Mouse (Mus musculus): ENCODE results near the gene Gse1. TPM values are rescaled to one million over a fixed set of nuclear protein-coding genes. Genes with fewer than 3 reads are reported as not detected.

Gse1 gene
- polyA plus RNA-seq, 1 experiment, result 14.7 TPM

DNA sequence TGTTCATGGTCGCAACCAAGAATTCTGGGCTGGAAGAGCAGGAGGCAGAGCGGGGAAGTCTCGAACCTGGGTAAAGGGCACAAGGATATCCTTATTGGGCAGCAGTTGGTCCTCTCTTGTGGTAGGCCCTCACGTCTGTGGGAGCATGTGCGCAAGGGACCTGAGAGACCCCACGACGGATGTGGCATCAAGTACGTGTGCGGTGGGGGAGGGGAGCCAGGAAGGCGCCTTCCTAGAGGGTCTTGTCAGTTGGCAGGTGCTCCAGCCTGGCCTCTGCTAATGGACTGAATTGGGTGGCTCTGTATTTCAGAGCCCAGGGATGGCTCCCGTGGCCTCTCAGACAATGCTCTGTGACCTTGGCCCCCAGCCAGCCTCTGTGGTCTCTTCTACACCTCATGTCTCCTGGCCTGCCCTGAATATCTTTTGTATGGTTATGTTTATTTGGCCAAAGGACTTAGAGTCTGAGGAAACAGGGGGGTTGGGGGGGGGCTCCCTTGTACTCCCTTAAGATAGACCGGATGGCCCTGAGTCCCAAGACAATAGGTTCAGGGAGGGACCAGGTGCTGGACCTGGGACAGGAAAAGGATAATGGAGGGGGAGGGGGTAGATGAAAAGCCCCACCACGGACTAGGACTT lies 245.6 kb downstream of the Gse1 start:
- H3K36me3 ChIP-seq (ENCODE audit: control insufficient read depth, insufficient read depth), result no peaks in the 10 kb centered on the region
- TF ChIP-seq USF1 (IDR thresholded peaks at IDR 0.05; ENCODE audit: low read depth), result no peak
- no peak for TF ChIP-seq E2F4 (IDR thresholded peaks at IDR 0.05; ENCODE audit: insufficient read depth)
- no peak for TF ChIP-seq MYOD1 (IDR thresholded peaks at IDR 0.05; ENCODE audit: control insufficient read depth in 1 of 3, insufficient read length in 2 of 3, low read depth in 2 of 3)
- no peak for TF ChIP-seq CEBPB (IDR thresholded peaks at IDR 0.05; ENCODE audit: insufficient read depth, poor library complexity, severe bottlenecking)
- no peak for TF ChIP-seq SRF (IDR thresholded peaks at IDR 0.05; ENCODE audit: control insufficient read depth, insufficient read length, low read depth)
- no peak for TF ChIP-seq TCF3 (IDR thresholded peaks at IDR 0.05; ENCODE audit: insufficient read length, low read depth)
- no peak for TF ChIP-seq MAX (IDR thresholded peaks at IDR 0.05; ENCODE audit: low read depth)
- TF ChIP-seq POLR2A (IDR thresholded peaks at IDR 0.05; ENCODE audit: insufficient read length, low read depth), result no peak
- no peak for TF ChIP-seq REST (IDR thresholded peaks at IDR 0.05; ENCODE audit: insufficient read depth, insufficient read length)
- no peak for TF ChIP-seq TCF12 (IDR thresholded peaks at IDR 0.05; ENCODE audit: insufficient read depth, poor library complexity, severe bottlenecking)
- TF ChIP-seq MYOG (IDR thresholded peaks at IDR 0.05; ENCODE audit: control insufficient read depth in 1 of 3, insufficient read depth in 1 of 3, insufficient read length in 2 of 3, low read depth in 2 of 3), result no peak
- TF ChIP-seq POLR2AphosphoS2 (IDR thresholded peaks at IDR 0.05; ENCODE audit: insufficient read length, low read depth), result no peak
- no peak overlapping the region for H3K4me2 ChIP-seq (ENCODE audit: low read depth)
- no peak overlapping the region for H3K4me3 ChIP-seq
- no peaks in the 10 kb centered on the region for H3K27me3 ChIP-seq (ENCODE audit: control insufficient read depth, insufficient read depth, insufficient read length)
- H3K79me2 ChIP-seq (ENCODE audit: control insufficient read depth, insufficient read depth), result no peaks in the 10 kb centered on the region
- no peak overlapping the region for H3ac ChIP-seq (ENCODE audit: control insufficient read depth, insufficient read length)

DNA sequence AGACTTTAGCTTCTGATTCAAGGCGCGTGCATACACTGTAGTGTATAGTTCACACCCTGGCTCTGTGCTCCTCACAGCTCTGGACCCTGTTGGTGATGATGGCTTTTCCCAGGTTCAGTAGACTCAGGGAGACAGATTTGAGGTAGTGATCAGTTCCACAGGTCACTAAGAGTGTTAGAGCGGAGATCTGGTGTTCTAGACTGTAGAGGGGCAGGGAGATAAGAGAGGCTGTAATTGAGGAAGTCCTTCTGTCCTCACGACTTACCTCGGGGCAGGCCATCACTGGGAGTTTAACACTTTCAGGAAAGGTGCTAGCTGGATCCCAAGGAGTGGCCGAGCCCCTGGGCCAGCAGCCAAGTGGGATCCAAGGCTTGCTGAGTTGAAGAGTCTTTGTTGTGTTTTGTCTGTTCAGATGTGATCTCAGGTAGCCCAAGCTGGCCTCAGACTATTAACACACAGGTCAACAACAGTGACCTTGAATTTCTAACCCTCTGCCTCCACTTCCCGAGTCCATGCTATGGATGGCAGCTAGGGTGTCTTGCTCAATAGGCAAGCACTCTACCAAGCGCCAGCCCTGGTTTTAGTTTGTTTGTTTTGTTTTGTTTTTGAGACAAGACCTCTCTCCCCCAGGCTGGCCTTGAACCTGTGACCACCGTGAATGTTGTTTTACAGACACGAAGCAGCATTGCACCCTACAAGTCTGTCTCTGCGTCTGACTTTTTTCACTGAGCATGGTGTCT lies 246.4 kb downstream of the Gse1 start:
- no peaks in the 10 kb centered on the region for H3K79me2 ChIP-seq (ENCODE audit: control insufficient read depth, insufficient read depth)

DNA sequence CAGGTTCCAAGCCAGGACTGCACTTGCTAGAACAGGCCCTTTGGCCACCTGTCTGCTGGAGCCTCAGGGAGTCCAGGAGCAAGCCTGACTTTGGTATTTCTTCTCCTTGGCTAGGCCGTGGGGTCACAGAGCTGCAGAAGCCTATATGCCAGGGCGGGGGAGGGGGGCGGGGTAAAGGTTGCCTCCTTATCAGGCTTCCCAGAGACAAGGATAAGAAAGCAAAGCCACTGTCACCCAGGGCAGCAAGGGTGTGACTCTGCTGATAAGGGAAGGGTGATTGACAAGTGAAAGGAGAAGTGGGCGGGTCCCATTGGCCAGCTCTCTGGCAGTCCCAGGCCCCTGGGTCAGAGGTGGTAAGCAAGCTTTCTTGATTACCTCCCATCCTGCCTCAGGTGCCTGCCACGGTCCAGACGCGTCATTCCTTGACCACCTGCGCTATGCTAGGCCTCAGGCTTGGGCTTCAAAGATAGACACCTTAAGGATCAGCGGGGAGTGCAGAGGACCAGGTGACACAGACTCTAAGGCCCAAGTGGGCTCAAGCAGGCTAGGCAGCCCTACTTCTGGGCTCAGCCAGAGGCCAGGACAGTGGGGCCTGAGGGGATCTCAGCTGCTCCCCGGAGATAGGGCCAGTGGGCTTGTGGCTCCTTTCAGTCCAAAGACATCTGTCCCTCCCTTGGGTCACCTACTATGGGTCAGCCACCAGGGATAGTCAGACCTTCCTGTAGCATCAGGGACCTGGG lies 247.4 kb downstream of the Gse1 start:
- Histone ChIP-seq H3ac (ENCODE audit: control insufficient read depth, insufficient read length) (no peak overlapping the region), H3K79me2 (ENCODE audit: control insufficient read depth, insufficient read depth) (no peaks in the 10 kb centered on the region), H3K4me2 (ENCODE audit: low read depth) (no peak overlapping the region), H3K36me3 (ENCODE audit: control insufficient read depth, insufficient read depth) (no peaks in the 10 kb centered on the region), H3K4me3 (no peak overlapping the region), H3K27me3 (ENCODE audit: control insufficient read depth, insufficient read depth, insufficient read length) (no peaks in the 10 kb centered on the region)
- TF ChIP-seq TCF3 (IDR thresholded peaks at IDR 0.05; ENCODE audit: insufficient read length, low read depth) (no peak), CEBPB (IDR thresholded peaks at IDR 0.05; ENCODE audit: insufficient read depth, poor library complexity, severe bottlenecking) (no peak), E2F4 (IDR thresholded peaks at IDR 0.05; ENCODE audit: insufficient read depth) (no peak), MAX (IDR thresholded peaks at IDR 0.05; ENCODE audit: low read depth) (no peak), POLR2A (IDR thresholded peaks at IDR 0.05; ENCODE audit: insufficient read length, low read depth) (no peak), REST (IDR thresholded peaks at IDR 0.05; ENCODE audit: insufficient read depth, insufficient read length) (no peak), POLR2AphosphoS2 (IDR thresholded peaks at IDR 0.05; ENCODE audit: insufficient read length, low read depth) (no peak), SRF (IDR thresholded peaks at IDR 0.05; ENCODE audit: control insufficient read depth, insufficient read length, low read depth) (no peak), MYOG (IDR thresholded peaks at IDR 0.05; ENCODE audit: control insufficient read depth in 1 of 3, insufficient read depth in 1 of 3, insufficient read length in 2 of 3, low read depth in 2 of 3) (no peak), TCF12 (IDR thresholded peaks at IDR 0.05; ENCODE audit: insufficient read depth, poor library complexity, severe bottlenecking) (no peak), MYOD1 (IDR thresholded peaks at IDR 0.05; ENCODE audit: control insufficient read depth in 1 of 3, insufficient read length in 2 of 3, low read depth in 2 of 3) (no peak), USF1 (IDR thresholded peaks at IDR 0.05; ENCODE audit: low read depth) (no peak)

More for the DNA sequence above, 246.4 kb downstream of the Gse1 start:
- Histone ChIP-seq H3K4me3 (no peak overlapping the region), H3K4me2 (ENCODE audit: low read depth) (no peak overlapping the region), H3K27me3 (ENCODE audit: control insufficient read depth, insufficient read depth, insufficient read length) (no peaks in the 10 kb centered on the region), H3K36me3 (ENCODE audit: control insufficient read depth, insufficient read depth) (no peaks in the 10 kb centered on the region), H3ac (ENCODE audit: control insufficient read depth, insufficient read length) (no peak overlapping the region)
- TF ChIP-seq USF1 (IDR thresholded peaks at IDR 0.05; ENCODE audit: low read depth) (no peak), MAX (IDR thresholded peaks at IDR 0.05; ENCODE audit: low read depth) (no peak), TCF12 (IDR thresholded peaks at IDR 0.05; ENCODE audit: insufficient read depth, poor library complexity, severe bottlenecking) (no peak), MYOD1 (IDR thresholded peaks at IDR 0.05; ENCODE audit: control insufficient read depth in 1 of 3, insufficient read length in 2 of 3, low read depth in 2 of 3) (no peak), POLR2AphosphoS2 (IDR thresholded peaks at IDR 0.05; ENCODE audit: insufficient read length, low read depth) (no peak), SRF (IDR thresholded peaks at IDR 0.05; ENCODE audit: control insufficient read depth, insufficient read length, low read depth) (no peak), POLR2A (IDR thresholded peaks at IDR 0.05; ENCODE audit: insufficient read length, low read depth) (no peak), E2F4 (IDR thresholded peaks at IDR 0.05; ENCODE audit: insufficient read depth) (no peak), CEBPB (IDR thresholded peaks at IDR 0.05; ENCODE audit: insufficient read depth, poor library complexity, severe bottlenecking) (no peak), TCF3 (IDR thresholded peaks at IDR 0.05; ENCODE audit: insufficient read length, low read depth) (no peak), REST (IDR thresholded peaks at IDR 0.05; ENCODE audit: insufficient read depth, insufficient read length) (no peak), MYOG (IDR thresholded peaks at IDR 0.05; ENCODE audit: control insufficient read depth in 1 of 3, insufficient read depth in 1 of 3, insufficient read length in 2 of 3, low read depth in 2 of 3) (no peak)

All from myocyte (in vitro differentiated cells).